Mouse (Mus musculus) intestine, embryonic 16.5 days (tissue): ENCODE measurements around the gene Bend6. TPM values are rescaled to one million over a fixed set of nuclear protein-coding genes. Genes with fewer than 3 reads are reported as not detected.

Source experiments
- ATAC-seq: fragments of 200-750 bp; cut with Nextera tagmentation; 2 replicates; pipeline ENCODE4 v1.8.0; 2017; ENCODE audit warnings: moderate TSS enrichment, moderate library complexity
- H3K27ac ChIP-seq: fragments of 300-500 bp; sonication (generic); 2 replicates; pipeline ENCODE4 v1.5.1; 2014; ENCODE audit warnings: mild to moderate bottlenecking, low read length
- H3K27me3 ChIP-seq: fragments of 300-500 bp; sonication (generic); replicated peaks from 2 replicates; pipeline ENCODE4 v1.6.1; 2014; ENCODE audit warnings: low read length, control low read depth, mixed read lengths; ENCODE audit not compliant: control insufficient read depth, insufficient read depth
- H3K36me3 ChIP-seq: fragments of 300-500 bp; sonication (generic); 2 replicates; pipeline ENCODE4 v1.6.1; 2014; ENCODE audit warnings: low read length, control low read depth; ENCODE audit not compliant: control insufficient read depth, insufficient read depth
- H3K4me1 ChIP-seq: fragments of 300-500 bp; sonication (generic); 2 replicates; pipeline ENCODE4 v1.6.1; 2014; ENCODE audit warnings: low read length, control low read depth, mixed read lengths; ENCODE audit not compliant: control insufficient read depth, insufficient read depth
- H3K4me2 ChIP-seq: fragments of 300-500 bp; sonication (generic); 2 replicates; pipeline ENCODE4 v1.6.1; 2014; ENCODE audit warnings: low read depth, low read length, control low read depth
- H3K4me3 ChIP-seq: fragments of 300-500 bp; sonication (generic); 2 replicates; pipeline ENCODE4 v1.5.1; 2014; ENCODE audit warnings: mild to moderate bottlenecking, low read length
- H3K9ac ChIP-seq: fragments of 300-500 bp; sonication (generic); 2 replicates; pipeline ENCODE4 v1.6.1; 2014; ENCODE audit warnings: low read depth, low read length
- H3K9me3 ChIP-seq: fragments of 300-500 bp; sonication (generic); 2 replicates; pipeline ENCODE4 v1.6.1; 2016; ENCODE audit warnings: low read length, control low read depth; ENCODE audit not compliant: control insufficient read depth
- WGBS: fragments of 180-500 bp; shearing (Covaris S2); extraction: QIAGEN DNeasy Blood & Tissue Kit; methylation state at CpG from one replicate; pipeline ENCODE4 v1.1.7; 2014; 5-methylcytosine and 5-hydroxymethylcytosine counted together
- polyA plus RNA-seq: library from polyadenylated mRNA; unstranded; fragments of >200 nt; fragmentation: Nextera tagmentation; extraction: Ambion mirVana; gene quantifications from 2 replicates; pipeline ENCODE4 v1.2.1, GENCODE M21; 2015

Gene Bend6
- 0.32 and 0.60 TPM in 2 replicates for polyA plus RNA-seq

DNA sequence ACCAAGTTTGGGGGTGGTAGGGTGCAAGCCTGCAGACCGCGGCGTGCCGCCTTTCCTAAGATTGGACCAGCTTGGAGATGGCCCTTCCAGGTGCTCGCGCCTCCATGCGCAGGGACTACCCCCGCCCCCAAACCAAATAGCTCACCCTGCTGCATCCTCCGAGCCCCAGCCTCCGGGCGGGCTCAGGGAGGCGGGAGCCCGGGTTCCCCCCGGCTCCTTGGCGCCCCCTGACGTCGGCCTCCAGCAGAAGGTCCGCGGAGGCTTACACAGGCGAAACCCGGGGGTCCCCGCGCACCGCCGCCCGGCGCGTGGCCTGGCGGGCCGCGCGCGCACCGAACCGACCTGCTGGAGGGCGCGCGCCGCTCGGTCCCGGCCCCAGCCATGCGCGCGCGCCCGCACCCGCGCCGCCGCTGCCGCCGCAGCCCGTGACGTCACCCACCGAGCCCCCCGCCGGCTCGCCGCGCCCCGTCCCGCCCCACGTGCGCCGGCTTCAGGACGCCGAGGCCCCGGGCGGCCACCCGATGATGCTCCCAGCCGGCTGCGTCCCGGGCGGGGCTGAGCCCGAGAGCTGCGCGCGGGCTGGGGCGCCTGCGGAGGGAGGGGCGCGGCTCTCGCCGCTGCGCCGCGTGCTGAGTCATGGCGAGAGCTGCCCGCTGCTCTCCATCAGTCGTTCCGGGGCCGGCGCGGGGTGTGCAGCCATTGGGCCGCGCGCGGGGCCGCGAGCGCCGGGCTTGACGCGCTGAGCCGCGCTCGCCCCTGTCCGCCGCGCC lies at the start of gene Bend6:
Gene Bend6 (minus strand): TSS at position 396 of the 770 bp plus-strand sequence.
- Histone ChIP-seq H3K4me2 (peak within 1 kb of the TSS; percentile 99), H3K4me1 (peaks cover 10% of the 10 kb centered on the region), H3K27ac (no peak within 1 kb of the TSS), H3K36me3 (no peaks in the 10 kb centered on the region), H3K4me3 (peak within 1 kb of the TSS; percentile 65), H3K9me3 (no peaks in the 10 kb centered on the region), H3K27me3 (peaks cover 38% of the 10 kb centered on the region), H3K9ac (peak within 1 kb of the TSS; percentile 67)
- peak; percentile 92 for ATAC-seq
- under 1% methylated on average over 63 of the region's 110 CpGs for WGBS

DNA sequence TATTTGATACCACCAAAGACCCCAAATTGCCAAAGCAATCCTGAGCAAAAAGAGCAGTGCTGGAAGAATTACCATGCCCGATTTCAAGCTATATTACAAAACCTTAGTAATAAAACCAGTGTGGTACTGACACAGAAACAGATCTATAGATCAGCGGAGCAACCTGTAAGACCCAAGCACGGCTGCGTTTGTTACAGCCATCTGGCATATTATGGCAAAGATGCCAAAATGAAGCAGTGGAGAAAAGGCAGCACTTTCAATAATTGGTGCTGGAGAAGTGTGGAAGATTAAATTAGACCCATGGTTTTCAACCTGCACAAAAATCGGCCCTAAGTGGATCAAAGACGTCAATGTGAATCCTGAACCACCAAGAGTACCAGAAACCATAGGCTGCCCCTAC lies 48.0 kb upstream of the Bend6 start:
- Histone ChIP-seq H3K9ac (no peak overlapping the region), H3K4me2 (no peak overlapping the region), H3K27ac (no peak overlapping the region), H3K27me3 (no peaks in the 10 kb centered on the region), H3K4me3 (no peak overlapping the region), H3K4me1 (no peaks in the 10 kb centered on the region), H3K36me3 (no peaks in the 10 kb centered on the region), H3K9me3 (no peaks in the 10 kb centered on the region)
- ATAC-seq: no peak
- 94% methylated on average over 6 of the region's 6 CpGs for WGBS

DNA sequence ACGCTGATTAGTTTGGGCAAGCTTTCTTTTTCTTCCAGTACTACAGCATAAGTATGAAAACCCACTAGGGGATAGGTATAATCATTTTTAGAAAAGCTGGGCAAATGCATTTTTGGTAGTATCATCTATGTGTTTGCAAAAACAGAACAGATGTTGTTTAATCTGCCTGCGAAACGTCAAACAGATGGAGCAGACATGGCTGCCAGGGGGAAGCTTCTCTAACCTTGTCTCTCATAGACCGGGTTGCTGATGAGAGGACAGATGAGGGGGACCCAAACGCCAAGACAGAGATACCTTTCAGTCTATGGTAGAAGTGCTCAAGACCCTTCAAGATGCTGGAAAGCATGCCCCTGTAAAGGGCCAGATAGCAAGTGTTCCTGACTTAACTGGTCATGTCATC lies 40.9 kb upstream of the Bend6 start:
- ATAC-seq: no peak
- Histone ChIP-seq H3K27ac (no peak overlapping the region), H3K36me3 (no peaks in the 10 kb centered on the region), H3K9ac (no peak overlapping the region), H3K4me1 (no peaks in the 10 kb centered on the region), H3K4me3 (no peak overlapping the region), H3K27me3 (no peaks in the 10 kb centered on the region), H3K4me2 (no peak overlapping the region), H3K9me3 (no peaks in the 10 kb centered on the region)
- WGBS: 87% methylated on average over 5 of the region's 5 CpGs

DNA sequence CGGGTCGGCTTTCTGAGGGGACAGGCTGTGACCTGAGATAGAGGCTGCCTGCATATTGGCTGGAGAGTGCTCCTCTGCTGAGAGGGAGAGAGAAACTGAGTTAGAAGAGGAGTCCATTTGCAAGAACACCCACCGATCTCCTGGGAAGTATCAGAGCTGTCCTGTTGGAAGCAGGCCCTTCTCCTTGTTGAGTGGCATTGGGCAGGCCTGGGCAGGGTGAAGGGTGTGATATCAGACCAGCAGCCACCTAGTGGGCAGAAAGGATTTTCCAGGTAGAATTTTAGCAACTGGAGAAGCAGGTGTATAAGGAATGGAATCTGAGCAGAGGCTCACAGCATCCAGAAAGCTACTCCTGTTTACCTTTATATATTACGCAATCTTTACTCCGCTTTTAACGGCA lies 40.2 kb upstream of the Bend6 start:
- no peaks in the 10 kb centered on the region for H3K9me3 ChIP-seq
- no peaks in the 10 kb centered on the region for H3K36me3 ChIP-seq
- H3K4me1 ChIP-seq: no peaks in the 10 kb centered on the region
- no peak overlapping the region for H3K4me2 ChIP-seq
- no peak overlapping the region for H3K9ac ChIP-seq
- ATAC-seq: no peak
- H3K27ac ChIP-seq: no peak overlapping the region
- no peaks in the 10 kb centered on the region for H3K27me3 ChIP-seq
- H3K4me3 ChIP-seq: no peak overlapping the region
- 84% methylated on average over 6 of the region's 6 CpGs for whole genome bisulfite sequencing

DNA sequence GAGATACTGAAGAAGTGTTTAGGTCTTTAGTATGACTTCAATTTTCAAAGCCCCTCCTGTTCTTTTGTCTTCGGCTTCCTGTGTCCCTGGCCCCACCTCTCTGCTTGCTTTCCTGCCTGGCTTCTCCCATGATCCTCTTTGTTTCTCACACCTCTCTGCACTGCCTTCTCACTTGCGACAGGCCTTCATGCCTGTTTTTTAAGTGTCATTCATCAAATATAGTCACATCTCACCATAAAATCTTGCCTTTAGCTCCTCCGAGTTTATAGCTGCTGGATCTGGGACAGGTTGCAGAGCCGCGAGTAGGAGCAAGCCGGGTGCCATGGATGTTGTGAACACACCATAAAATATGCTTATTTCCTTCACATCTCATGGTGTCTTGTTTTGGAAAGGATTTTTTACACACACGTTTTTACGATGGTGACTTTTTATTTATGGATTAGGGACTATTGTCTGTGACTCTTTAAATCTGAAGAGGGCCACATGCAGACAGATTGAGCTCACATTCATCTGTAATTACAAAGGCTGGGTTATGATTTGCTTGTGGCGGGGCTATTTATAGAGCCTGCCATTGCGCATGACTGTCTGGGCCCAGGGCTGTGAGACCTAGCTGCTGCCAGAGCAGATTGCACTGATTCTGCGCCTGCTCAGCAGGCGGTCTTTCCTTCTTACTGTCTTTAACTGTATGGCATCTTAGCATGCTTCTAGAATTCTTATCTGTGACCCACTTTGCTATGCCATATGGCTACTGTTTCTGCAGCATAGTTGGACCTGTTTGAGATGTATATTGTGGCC lies 39.2 kb upstream of the Bend6 start:
- no peaks in the 10 kb centered on the region for H3K4me1 ChIP-seq
- ATAC-seq: no peak

DNA sequence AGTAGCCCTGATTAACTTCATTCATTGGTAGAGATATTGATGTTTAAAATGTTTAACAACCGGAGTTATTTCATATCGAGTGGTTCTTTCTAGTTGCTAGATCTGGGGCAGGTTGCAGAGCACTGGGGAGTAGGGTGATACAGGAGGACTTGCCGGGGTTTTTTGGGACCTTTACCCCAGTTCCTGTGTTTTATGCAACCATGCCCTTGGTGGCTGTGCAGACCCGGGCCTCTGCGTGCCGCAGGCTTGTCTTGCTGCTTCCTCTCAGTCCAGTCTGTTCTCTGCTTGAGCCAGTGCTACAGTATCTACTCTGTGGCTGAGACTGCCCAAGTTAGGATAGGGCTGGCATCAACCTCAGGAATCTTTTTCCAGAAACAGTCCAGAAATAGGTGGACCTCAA lies 38.1 kb upstream of the Bend6 start:
- Histone ChIP-seq H3K27me3 (no peaks in the 10 kb centered on the region), H3K4me3 (no peak overlapping the region), H3K9me3 (no peaks in the 10 kb centered on the region), H3K4me2 (no peak overlapping the region), H3K9ac (no peak overlapping the region), H3K4me1 (no peaks in the 10 kb centered on the region), H3K27ac (no peak overlapping the region), H3K36me3 (no peaks in the 10 kb centered on the region)
- WGBS: 85% methylated on average over 6 of the region's 6 CpGs
- no peak for ATAC-seq

More for the DNA sequence above, 39.2 kb upstream of the Bend6 start:
- no peak overlapping the region for H3K4me2 ChIP-seq
- no peaks in the 10 kb centered on the region for H3K9me3 ChIP-seq
- 75% methylated on average over 12 of the region's 12 CpGs for WGBS
- H3K27me3 ChIP-seq: no peaks in the 10 kb centered on the region
- H3K36me3 ChIP-seq: no peaks in the 10 kb centered on the region
- no peak overlapping the region for H3K4me3 ChIP-seq
- no peak overlapping the region for H3K27ac ChIP-seq
- H3K9ac ChIP-seq: no peak overlapping the region

DNA sequence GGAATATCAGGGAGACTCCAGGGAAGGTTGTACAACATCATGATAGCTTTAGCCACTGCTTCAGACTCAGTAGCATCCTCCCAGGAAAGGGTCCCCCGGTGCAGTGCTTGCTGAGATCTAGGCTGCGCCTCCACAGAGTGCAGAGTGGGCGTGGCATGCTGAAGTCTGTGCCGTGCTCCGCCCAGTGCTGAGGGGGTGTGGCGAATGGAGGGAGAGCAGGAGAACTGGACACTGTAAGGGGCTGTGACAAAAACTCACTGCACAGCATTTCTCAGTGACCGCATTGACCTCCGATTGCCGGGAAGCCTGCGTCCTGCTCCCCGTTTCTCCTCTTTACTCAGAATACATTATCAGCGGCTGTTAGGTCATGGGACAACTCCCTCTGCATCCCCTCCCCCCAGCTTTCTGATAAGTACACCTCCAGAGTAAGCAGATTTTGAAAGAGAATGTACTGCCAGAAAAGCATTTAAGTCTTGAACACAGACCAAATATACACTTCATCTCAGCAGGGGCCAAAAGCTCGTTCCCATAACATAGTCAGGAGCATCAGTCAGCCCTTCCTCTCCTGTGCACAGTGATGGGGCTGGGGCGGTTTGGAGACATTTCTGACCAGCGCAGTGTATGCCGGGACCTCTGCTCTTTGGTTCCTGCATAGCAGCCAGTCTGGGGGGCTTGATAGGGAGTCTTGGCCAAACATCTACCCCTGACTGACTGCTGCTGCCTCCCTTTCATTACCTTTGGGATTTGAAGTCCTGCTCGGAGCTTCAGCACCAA lies 37.5 kb upstream of the Bend6 start:
- 63% methylated on average over 17 of the region's 17 CpGs for WGBS
- Histone ChIP-seq H3K4me3 (peak overlapping the region; percentile 29; the same call in 1 of the 2 replicates), H3K4me2 (peak overlapping the region; percentile 28), H3K9ac (no peak overlapping the region), H3K36me3 (no peaks in the 10 kb centered on the region), H3K27ac (no peak overlapping the region), H3K27me3 (no peaks in the 10 kb centered on the region), H3K4me1 (no peaks in the 10 kb centered on the region), H3K9me3 (no peaks in the 10 kb centered on the region)
- peak; percentile 87 for ATAC-seq

DNA sequence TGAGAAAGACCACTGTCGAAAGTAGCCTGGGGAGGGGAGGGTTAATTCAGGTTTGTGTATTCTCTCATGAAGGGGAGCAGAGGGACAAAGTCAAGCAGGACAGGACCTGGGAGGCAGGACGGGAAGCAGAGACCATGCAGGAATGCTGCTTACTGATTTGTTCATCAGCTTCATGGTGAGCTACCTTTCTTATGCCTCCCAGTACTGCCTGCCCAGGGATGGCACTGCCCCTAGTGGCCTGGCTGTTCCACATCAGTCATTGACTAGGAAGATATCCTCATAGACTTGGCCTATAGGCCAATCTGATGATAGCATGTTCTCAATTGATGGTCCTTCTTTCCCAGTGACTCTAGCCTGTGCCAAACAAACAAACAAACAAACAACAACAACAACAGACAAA lies 36.3 kb upstream of the Bend6 start:
- H3K27me3 ChIP-seq: no peaks in the 10 kb centered on the region
- H3K4me1 ChIP-seq: no peaks in the 10 kb centered on the region
- 80% methylated on average over 2 of the region's 2 CpGs for WGBS
- no peak overlapping the region for H3K4me3 ChIP-seq
- H3K36me3 ChIP-seq: no peaks in the 10 kb centered on the region
- ATAC-seq: no peak
- H3K9ac ChIP-seq: no peak overlapping the region
- no peaks in the 10 kb centered on the region for H3K9me3 ChIP-seq
- no peak overlapping the region for H3K27ac ChIP-seq
- no peak overlapping the region for H3K4me2 ChIP-seq

DNA sequence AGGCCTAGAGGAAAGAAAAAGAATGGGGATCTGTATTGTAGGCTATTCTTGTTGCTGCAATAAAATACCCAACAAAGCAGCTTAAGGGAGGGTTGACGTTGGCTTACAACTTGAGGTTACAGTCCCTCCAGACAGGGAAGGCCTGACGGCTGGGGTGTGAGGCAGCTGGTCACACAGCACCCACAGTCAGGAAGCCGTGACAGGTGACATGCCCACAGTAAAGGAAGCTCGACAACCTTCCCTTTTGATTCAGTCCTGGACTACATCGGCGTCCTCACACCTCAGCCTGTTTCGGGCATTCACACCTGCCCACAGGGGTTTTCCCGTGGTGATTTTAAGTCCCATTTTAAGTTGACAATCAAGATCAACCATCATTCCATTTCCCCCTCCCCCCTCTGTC lies 35.0 kb upstream of the Bend6 start:
- Histone ChIP-seq H3K4me2 (no peak overlapping the region), H3K9me3 (no peaks in the 10 kb centered on the region), H3K9ac (no peak overlapping the region), H3K4me1 (no peaks in the 10 kb centered on the region), H3K4me3 (no peak overlapping the region), H3K27ac (no peak overlapping the region), H3K27me3 (no peaks in the 10 kb centered on the region), H3K36me3 (no peaks in the 10 kb centered on the region)
- 82% methylated on average over 8 of the region's 8 CpGs for WGBS
- no peak for ATAC-seq
